ENCODE assay signal across 8 mouse cellular contexts in genomic region chr3:121532176-121532575, GRCm38 (mm10). TPM values are rescaled to one million over a fixed set of nuclear protein-coding genes. Genes with fewer than 3 reads are reported as not detected.
DNase-seq lines count a peak whose midpoint lies in the region; ATAC-seq lines count a peak whose summit lies in the region.

Slc44a3 (minus strand) TSS chr3:121532404.

- H3K36me3 ChIP-seq in erythroblast, embryonic 14.5 days (ENCODE audit: control insufficient read depth) = no peaks in the 10 kb centered on the region
- H3K36me3 ChIP-seq in hindbrain, embryonic 13.5 days = no peaks in the 10 kb centered on the region
- no peaks in the 10 kb centered on the region for H3K36me3 ChIP-seq in limb, embryonic 15.5 days
- no peaks in the 10 kb centered on the region for H3K36me3 ChIP-seq in midbrain, embryonic 14.5 days (ENCODE audit: control insufficient read depth, insufficient read depth, low read length)

- no peak for ATAC-seq in erythroblast, adult 5-6 weeks (replicated peaks; ENCODE audit: low FRiP score, poor library complexity, severe bottlenecking)
- peak; percentile 55 for ATAC-seq in common myeloid progenitor, adult 5-6 weeks (replicated peaks; ENCODE audit: low read depth, poor library complexity, severe bottlenecking)
- peak; percentile 64 for ATAC-seq in hindbrain, embryonic 13.5 days (ENCODE audit: low FRiP score)
- ATAC-seq in limb, embryonic 15.5 days (ENCODE audit: insufficient number of reproducible peaks, low FRiP score, low TSS enrichment, low read depth) = peak; percentile 56; the same call in 1 of the 2 replicates
- ATAC-seq in midbrain, embryonic 14.5 days (ENCODE audit: low FRiP score, low TSS enrichment) = no peak; the same call in 1 of the 2 replicates

- H3K4me1 ChIP-seq in erythroblast, embryonic 14.5 days (ENCODE audit: control insufficient read depth) = no peaks in the 10 kb centered on the region
- H3K4me1 ChIP-seq in hindbrain, embryonic 13.5 days (replicated peaks) = peaks cover 16% of the 10 kb centered on the region
- peaks cover 17% of the 10 kb centered on the region for H3K4me1 ChIP-seq in limb, embryonic 15.5 days
- peaks cover 6% of the 10 kb centered on the region; the same call in 1 of the 2 replicates for H3K4me1 ChIP-seq in midbrain, embryonic 14.5 days (ENCODE audit: control insufficient read depth, insufficient read depth, low read length)

- no peak within 1 kb of the TSS for H3K27ac ChIP-seq in hindbrain, embryonic 13.5 days
- no peak within 1 kb of the TSS for H3K27ac ChIP-seq in limb, embryonic 15.5 days
- no peak within 1 kb of the TSS for H3K27ac ChIP-seq in midbrain, embryonic 14.5 days (replicated peaks; ENCODE audit: low read depth, low read length)

- DNase-seq in midbrain, embryonic 14.5 days = peak; percentile 31
- DNase-seq in urinary bladder, adult 18-20 months (ENCODE audit: low spot score in 2 of 2) = peak; percentile 56 to 58
- no peak for DNase-seq in right cerebral cortex, postnatal 10 days (ENCODE audit: low spot score in 2 of 2)

- peaks cover 14% of the 10 kb centered on the region for H3K27me3 ChIP-seq in erythroblast, embryonic 14.5 days (ENCODE audit: control insufficient read depth)
- H3K27me3 ChIP-seq in hindbrain, embryonic 13.5 days = peaks cover 34% of the 10 kb centered on the region
- peaks cover 32% of the 10 kb centered on the region for H3K27me3 ChIP-seq in limb, embryonic 15.5 days
- H3K27me3 ChIP-seq in midbrain, embryonic 14.5 days (ENCODE audit: control insufficient read depth, insufficient read depth, low read length) = 0 out of 2 replicates have a peak, but pooled peaks cover 12% of the 10 kb centered on the region

- H3K4me3 ChIP-seq in erythroblast, embryonic 14.5 days (replicated peaks) = peak within 1 kb of the TSS; percentile 49
- peak within 1 kb of the TSS; percentile 33 for H3K4me3 ChIP-seq in hindbrain, embryonic 13.5 days
- H3K4me3 ChIP-seq in limb, embryonic 15.5 days = peak within 1 kb of the TSS; percentile 22
- peak within 1 kb of the TSS; percentile 24 for H3K4me3 ChIP-seq in midbrain, embryonic 14.5 days (replicated peaks; ENCODE audit: low read depth, low read length)

- no peaks in the 10 kb centered on the region for H3K9me3 ChIP-seq in erythroblast, embryonic 14.5 days (ENCODE audit: control insufficient read depth, low read length)
- H3K9me3 ChIP-seq in hindbrain, embryonic 13.5 days = no peaks in the 10 kb centered on the region
- no peaks in the 10 kb centered on the region for H3K9me3 ChIP-seq in limb, embryonic 15.5 days
- no peaks in the 10 kb centered on the region for H3K9me3 ChIP-seq in midbrain, embryonic 14.5 days (ENCODE audit: control insufficient read depth, low read length)

- peak within 1 kb of the TSS; percentile 59 for H3K4me2 ChIP-seq in hindbrain, embryonic 13.5 days
- peak within 1 kb of the TSS; percentile 45 for H3K4me2 ChIP-seq in limb, embryonic 15.5 days
- peak within 1 kb of the TSS; percentile 52 for H3K4me2 ChIP-seq in midbrain, embryonic 14.5 days (ENCODE audit: low read length)

- peak within 1 kb of the TSS; percentile 65 for H3K9ac ChIP-seq in hindbrain, embryonic 13.5 days
- H3K9ac ChIP-seq in limb, embryonic 15.5 days = no peak within 1 kb of the TSS
- peak within 1 kb of the TSS; percentile 21; the same call in 1 of the 2 replicates for H3K9ac ChIP-seq in midbrain, embryonic 14.5 days (replicated peaks; ENCODE audit: low read length)

- 4% methylated on average over 24 of the region's 24 CpGs for WGBS in hindbrain, embryonic 13.5 days
- WGBS in limb, embryonic 15.5 days = 3% methylated on average over 24 of the region's 24 CpGs
- 2% methylated on average over 24 of the region's 24 CpGs for WGBS in midbrain, embryonic 14.5 days

RNA-seq across cellular contexts. Expression of gene Slc44a3, which starts in this region (rescaled TPM):
- polyA plus RNA-seq in erythroblast, embryonic 14.5 days (2012) = not detected in 2 replicates
- not detected in 2 replicates for total RNA-seq in erythroblast, adult 5-6 weeks (2015; ENCODE audit: low replicate concordance)
- not detected in 2 replicates for total RNA-seq in erythroblast, adult 5-6 weeks (2017; ENCODE audit: low replicate concordance)
- total RNA-seq in common myeloid progenitor, adult 5-6 weeks (2017) = 0.46 TPM in 1 of 2 replicates, not detected in the other
- 0.78 and 1.3 TPM in 2 replicates for polyA plus RNA-seq in hindbrain, embryonic 13.5 days (2015; fragmentation: Nextera tagmentation; extraction: Ambion mirVana)
- 2.4 and 2.8 TPM in 2 replicates for polyA plus RNA-seq in limb, embryonic 15.5 days (2015; fragmentation: Nextera tagmentation; extraction: Ambion mirVana)
- 0.51 and 0.63 TPM in 2 replicates for polyA plus RNA-seq in midbrain, embryonic 14.5 days (2014; fragmentation: Nextera tagmentation; extraction: Ambion mirVana)

Comparison
In these comparisons a context has a peak if more than half of its experiments do, and no peak if none do; other contexts are left out.
1. Peak in ATAC-seq in common myeloid progenitor, adult 5-6 weeks; RNA of the gene not detected or under 1 TPM.
2. Peak in DNase-seq, H3K4me3 ChIP-seq, H3K9ac ChIP-seq and H3K4me2 ChIP-seq in midbrain, embryonic 14.5 days; RNA of the gene not detected or under 1 TPM.
3. ATAC-seq: peak in hindbrain, embryonic 13.5 days (single experiment) and limb, embryonic 15.5 days (single experiment); none in erythroblast, adult 5-6 weeks (single experiment) and midbrain, embryonic 14.5 days (single experiment).
4. DNase-seq: peak in urinary bladder, adult 18-20 months (2 of 2); none in right cerebral cortex, postnatal 10 days (0 of 2).
5. Peak in every context shown above with its lines, with median percentiles within 50 percentile points of each other: H3K4me3 ChIP-seq and H3K4me2 ChIP-seq.